11 mouse cellular contexts compared by ENCODE assay signal in the genomic region with DNA sequence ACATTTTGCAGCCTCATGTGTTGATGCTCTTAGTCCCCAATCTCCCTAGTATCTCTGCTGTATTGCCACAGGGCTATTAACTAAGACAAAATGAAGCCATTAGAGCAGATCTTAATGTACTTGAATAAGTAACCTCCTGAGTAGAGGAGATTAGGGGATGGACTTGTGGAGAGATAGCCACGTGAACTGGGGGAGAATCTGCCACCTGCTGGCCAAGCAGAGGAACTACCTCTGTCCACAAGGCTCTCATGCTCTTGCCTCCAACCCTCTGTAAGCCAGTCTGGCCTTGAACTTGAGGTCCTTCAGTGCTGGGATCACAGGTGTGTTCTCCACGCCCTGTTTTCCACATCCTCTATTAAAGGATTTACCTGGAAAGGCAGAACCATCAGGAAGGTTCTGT. TPM values are rescaled to one million over a fixed set of nuclear protein-coding genes. Genes with fewer than 3 reads are reported as not detected.
DNase-seq lines count a peak whose midpoint lies in the region; ATAC-seq and TF ChIP-seq lines count a peak whose summit lies in the region.
"Not testable (repeated sequence)": the region's sequence is repeated elsewhere in the genome, so short reads cannot be mapped to it uniquely, and the experiment has no call there.
"Had no signal": no experiment of that assay in that cellular context is flagged by ENCODE, and none has a peak within 500 bp of the region (broad histone marks: within the 10 kb centered on the region; RNA-seq: fewer than 3 reads in every experiment).

No protein-coding gene starts in this region.

- not testable (repeated sequence) for H3K27ac ChIP-seq in CH12.LX (ENCODE audit: insufficient read depth, low read depth); heart, adult 2 months; lung, embryonic 14.5 days (ENCODE audit: low read depth)

- WGBS in heart, adult 2 months: 7% methylated on average over 2 of the region's 2 CpGs
- 7% methylated on average over 2 of the region's 2 CpGs for WGBS in lung, embryonic 14.5 days

- intact Hi-C loops in heart, adult 2 months (cut with DNase I): not testable (repeated sequence)

- not testable (repeated sequence) for H3K9me3 ChIP-seq in CH12.LX (replicated peaks; ENCODE audit: low read length); lung, embryonic 14.5 days (ENCODE audit: low read depth, low read length)

- not testable (repeated sequence) for H3K79me2 ChIP-seq in CH12.LX (replicated peaks; ENCODE audit: control insufficient read depth, extremely low read depth, insufficient read depth, poor library complexity, severe bottlenecking); heart, adult 2 months (replicated peaks; ENCODE audit: control insufficient read depth, insufficient read depth, low read length)

- DNase-seq in CH12.LX (ENCODE audit: extremely low read depth): peak; percentile 10
- peak; percentile 21 for DNase-seq in T-cell, adult 2 months (ENCODE audit: low spot score)
- peak; percentile 3 for DNase-seq in cerebellum, adult 8-10 months
- DNase-seq in heart, adult 2 months; lung, embryonic 14.5 days: not testable (repeated sequence)
- DNase-seq in kidney, adult 9 months: peak; percentile 40
- peak; percentile 17 to 20 for DNase-seq in natural killer cell, adult 2 months (ENCODE audit: low spot score in 2 of 2)
- DNase-seq in thymus, postnatal 14 days: peak; percentile 27

- ATAC-seq in lung, embryonic 14.5 days (ENCODE audit: insufficient read depth): not testable (repeated sequence)

- in situ Hi-C loops in CH12.LX (cut with MboI; ENCODE audit: low pct_ligation_motif_present, low pct_unique_long_range_greater_than_20kb, low sequenced_read_pairs): not testable (repeated sequence)

- not testable (repeated sequence) for H3K27me3 ChIP-seq in CH12.LX (replicated peaks); heart, adult 2 months (ENCODE audit: control insufficient read depth, insufficient read depth, low read length); lung, embryonic 14.5 days (ENCODE audit: insufficient read depth, low read length)

- TF ChIP-seq CTCF in CH12.LX (conservative IDR thresholded peaks at IDR 0.05 in 1 of 2, IDR thresholded peaks at IDR 0.05 in 1 of 2; ENCODE audit: low read depth in 2 of 2, low read length in 2 of 2): 0 out of 4 replicates have a peak, but pooled peaks of 1 of the 2 experiments have one; percentile 33
- peak; percentile 79 for TF ChIP-seq CTCF in heart, adult 2 months (IDR thresholded peaks at IDR 0.05)
- TF ChIP-seq CTCF in lung, embryonic 14.5 days (IDR thresholded peaks at IDR 0.05; ENCODE audit: low read depth): peak; percentile 65

- not testable (repeated sequence) for H3K9ac ChIP-seq in CH12.LX (ENCODE audit: insufficient read depth, low read depth); heart, adult 2 months (ENCODE audit: low read depth, low read length); lung, embryonic 14.5 days

- dilution Hi-C loops in CH12.LX (cut with MboI; ENCODE audit: extremely low pct_ligation_motif_present, extremely low pct_unique_long_range_greater_than_20kb, low sequenced_read_pairs): not testable (repeated sequence)

- not testable (repeated sequence) for H3K4me2 ChIP-seq in CH12.LX (ENCODE audit: insufficient read depth, low read depth, poor library complexity, severe bottlenecking); lung, embryonic 14.5 days

- H3K4me1 ChIP-seq in CH12.LX (ENCODE audit: control insufficient read depth in 1 of 2, insufficient read depth in 2 of 2); heart, adult 2 months (ENCODE audit: control insufficient read depth, insufficient read depth, low read length); lung, embryonic 14.5 days (ENCODE audit: insufficient read depth): not testable (repeated sequence)

- not testable (repeated sequence) for H3K4me3 ChIP-seq in CH12.LX (replicated peaks in 1 of 3; ENCODE audit: low read depth in 2 of 3, low read length in 2 of 3, poor library complexity in 1 of 3); heart, adult 2 months; lung, embryonic 14.5 days (ENCODE audit: low read depth, low read length)

- TF ChIP-seq RAD21 in CH12.LX (IDR thresholded peaks at IDR 0.05; ENCODE audit: low read depth, low read length): not testable (repeated sequence)

- not testable (repeated sequence) for TF ChIP-seq POLR2A in CH12.LX (IDR thresholded peaks at IDR 0.05; ENCODE audit: low read depth, low read length); heart, adult 2 months (IDR thresholded peaks at IDR 0.05; ENCODE audit: insufficient read depth, low read depth, low read length)

- TF ChIP-seq EP300 in CH12.LX (IDR thresholded peaks at IDR 0.05; ENCODE audit: low read length); heart, adult 2 months (IDR thresholded peaks at IDR 0.05; ENCODE audit: insufficient read depth, low read depth, low read length): not testable (repeated sequence)

- not testable (repeated sequence) for H3K36me3 ChIP-seq in CH12.LX (replicated peaks in 1 of 2; ENCODE audit: control insufficient read depth in 1 of 2, insufficient read depth in 1 of 2, low read length in 1 of 2); heart, adult 2 months (ENCODE audit: control insufficient read depth, insufficient read depth, low read length); lung, embryonic 14.5 days (ENCODE audit: insufficient read depth)

RNA-seq across cellular contexts. Expression of a gene that starts 23.7 kb away (rescaled TPM):
- total RNA-seq in CH12.LX (2012; rRNA removed) (0.42 and 0.67 TPM in 2 replicates), CH12.LX (2014; rRNA removed) (0.72 and 1.0 TPM in 2 replicates)
- polyA plus RNA-seq in CH12.LX (2012; ENCODE audit: insufficient read length, low read depth): 0.87 and 1.2 TPM in 2 replicates
- total RNA-seq in heart, adult 2 months (2021): 1 to 10 TPM; 6.5 to 7.5 TPM
- 2.4 and 6.1 TPM in 2 replicates for polyA plus RNA-seq in heart, adult 2 months (2012; rRNA removed)
- 1.0 and 1.6 TPM in 2 replicates for polyA plus RNA-seq in lung, embryonic 14.5 days (2014; fragmentation: Nextera tagmentation; extraction: Ambion mirVana)
- polyA plus RNA-seq: embryonic facial prominence, embryonic 11.5 days; heart, embryonic 11.5 days had no signal

RNA-seq across cellular contexts. Expression of a gene that starts 39.4 kb away (rescaled TPM):
- total RNA-seq in CH12.LX (2012; rRNA removed) (not detected in 2 replicates), CH12.LX (2014; rRNA removed) (0.70 TPM in 1 of 2 replicates, not detected in the other)
- not detected in 2 replicates for polyA plus RNA-seq in CH12.LX (2012; ENCODE audit: insufficient read length, low read depth)
- 100 to 1,000 TPM; 229 to 273 TPM for total RNA-seq in heart, adult 2 months (2021)
- 596 and 653 TPM in 2 replicates for polyA plus RNA-seq in heart, adult 2 months (2012; rRNA removed)
- 7.5 and 9.4 TPM in 2 replicates for polyA plus RNA-seq in lung, embryonic 14.5 days (2014; fragmentation: Nextera tagmentation; extraction: Ambion mirVana)
- polyA plus RNA-seq: erythroblast, embryonic 14.5 days had no signal

Comparison
In these comparisons a context has a peak if more than half of its experiments do, and no peak if none do; other contexts are left out.
1. RNA of a gene that starts 39.4 kb away (polyA plus RNA-seq): 596 to 653 TPM in heart, adult 2 months; 7.5 to 9.4 TPM in lung, embryonic 14.5 days and not detected in CH12.LX; every median in the first group is over 10 times any median in the second.